In genomic region chr5:72644175-72644574, GRCm38 (mm10) we compare ENCODE assay signal across 29 mouse cellular contexts. TPM values are rescaled to one million over a fixed set of nuclear protein-coding genes. Genes with fewer than 3 reads are reported as not detected.
"Had no signal": no experiment of that assay in that cellular context is flagged by ENCODE, and none has a peak within 500 bp of the region (broad histone marks: within the 10 kb centered on the region; RNA-seq: fewer than 3 reads in every experiment).

Gene Cnga1, minus strand, starts transcription at chr5:72644275.

- H3K9ac ChIP-seq: heart, embryonic 12.5 days; hindbrain, embryonic 12.5 days; hindbrain, embryonic 14.5 days; intestine, embryonic 15.5 days; limb, embryonic 12.5 days had no signal

- DNase-seq: gastrocnemius, adult 2 months; gastrocnemius, postnatal 10 days; gastrocnemius, postnatal 25 days; heart, postnatal 10 days; heart, postnatal 4 days; kidney, adult 18-20 months; kidney, adult 8-10 months; kidney, postnatal 10 days; kidney, postnatal 25 days; kidney, postnatal 4 days; liver had no signal

- H3K27me3 ChIP-seq: intestine, embryonic 15.5 days had no signal

- H3K4me1 ChIP-seq: heart, embryonic 12.5 days; intestine, embryonic 15.5 days had no signal

- H3K27ac ChIP-seq: gastrocnemius, adult 2 months; heart, embryonic 10.5 days; hindbrain, embryonic 10.5 days; hindbrain, embryonic 12.5 days; hindbrain, embryonic 14.5 days; intestine, embryonic 15.5 days; layer of hippocampus, adult 2 months; left cerebral cortex, adult 2 months; limb, embryonic 10.5 days; limb, embryonic 12.5 days had no signal

- H3K9me3 ChIP-seq: heart, embryonic 10.5 days; heart, embryonic 12.5 days; hindbrain, embryonic 10.5 days; hindbrain, embryonic 12.5 days; intestine, embryonic 15.5 days; limb, embryonic 10.5 days; limb, embryonic 12.5 days had no signal

- H3K4me2 ChIP-seq: heart, embryonic 12.5 days; hindbrain, embryonic 12.5 days; hindbrain, embryonic 14.5 days; intestine, embryonic 15.5 days; limb, embryonic 12.5 days had no signal

- ATAC-seq: hindbrain, embryonic 16.5 days; inflammation-experienced regulatory T-cells, adult 6 months; intestine, embryonic 15.5 days; intestine, postnatal 0 days had no signal

- H3K4me3 ChIP-seq: gastrocnemius, adult 2 months; heart, embryonic 10.5 days; heart, embryonic 12.5 days; hindbrain, embryonic 10.5 days; hindbrain, embryonic 12.5 days; intestine, embryonic 15.5 days; layer of hippocampus, adult 2 months; left cerebral cortex, adult 2 months; limb, embryonic 10.5 days; limb, embryonic 12.5 days had no signal

- H3K36me3 ChIP-seq: heart, embryonic 10.5 days; heart, embryonic 12.5 days; hindbrain, embryonic 10.5 days; hindbrain, embryonic 12.5 days; intestine, embryonic 15.5 days; limb, embryonic 10.5 days; limb, embryonic 12.5 days had no signal

RNA-seq across cellular contexts. Expression of gene Cnga1, which starts in this region (rescaled TPM):
- polyA plus RNA-seq: frontal cortex, adult 2 months; heart, embryonic 10.5 days; heart, embryonic 12.5 days; heart, embryonic 14.5 days; heart, embryonic 16.5 days; hindbrain, embryonic 10.5 days; hindbrain, embryonic 12.5 days; hindbrain, embryonic 14.5 days; hindbrain, embryonic 16.5 days; intestine, embryonic 15.5 days; intestine, postnatal 0 days; kidney, embryonic 14.5 days; kidney, embryonic 16.5 days; limb, embryonic 10.5 days; limb, embryonic 12.5 days had no signal
